Mouse (Mus musculus): Measurements from ENCODE around the gene Dhps. TPM values are rescaled to one million over a fixed set of nuclear protein-coding genes. Genes with fewer than 3 reads are reported as not detected.

Dhps gene
- 44.5 and 48.3 TPM in 2 replicates for polyA plus RNA-seq (2012; rRNA removed)

DNA sequence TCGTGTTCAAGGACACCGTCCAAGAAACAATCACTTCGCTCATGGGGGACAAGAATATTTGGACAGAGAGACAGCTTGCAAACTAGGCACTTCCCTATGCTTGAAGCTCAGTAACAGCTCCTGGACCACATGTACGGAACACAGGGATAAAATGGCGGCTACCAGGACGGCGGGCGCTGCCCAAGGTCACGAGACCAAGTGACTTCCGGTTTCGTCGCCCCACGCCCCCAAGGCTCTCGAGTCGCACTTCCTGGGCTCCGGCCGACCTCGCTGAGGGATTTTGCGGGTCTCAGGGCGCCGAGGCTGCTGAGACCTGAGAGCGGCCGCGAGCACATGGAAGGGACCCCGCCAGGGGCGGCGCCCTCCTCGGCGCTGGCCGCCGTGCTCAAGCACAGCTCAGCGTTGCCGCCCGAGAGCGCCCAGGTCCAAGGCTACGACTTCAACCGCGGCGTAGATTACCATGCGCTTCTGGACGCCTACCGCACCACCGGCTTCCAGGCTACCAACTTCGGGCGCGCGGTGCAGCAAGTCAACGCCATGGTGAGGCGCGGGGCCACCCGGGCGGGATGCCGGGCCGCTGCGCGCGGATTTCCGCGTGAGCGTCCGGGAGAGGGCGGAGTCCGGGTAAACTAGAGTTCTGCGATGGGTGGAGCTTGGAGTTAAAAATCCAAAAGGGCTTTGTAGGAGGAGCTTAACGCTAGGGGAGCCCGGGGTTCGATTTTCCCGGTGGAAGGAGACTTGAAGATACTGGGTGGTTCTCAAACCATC, at the start of gene Dhps:
Gene Dhps (plus strand): TSS at position 244 of the 768 bp plus-strand sequence.
- DNase-seq (ENCODE audit: low read depth) = no peak

GRCm38 (mm10) chr8:85023846-85024245, 47.7 kb upstream of the Dhps start:
- no peak for DNase-seq (ENCODE audit: low read depth)

- no peak for DNase-seq (ENCODE audit: low read depth)
Observed at GRCm38 (mm10) chr8:85025098-85025932, 46.2 kb upstream of the Dhps start, which contains the start of gene Asna1. Asna1 (minus strand) TSS chr8:85025281.

GRCm38 (mm10) chr8:85026670-85027515, 44.7 kb upstream of the Dhps start, which contains the start of gene Trir:
Trir (plus strand) TSS chr8:85026823.
- DNase-seq (ENCODE audit: low read depth) = no peak

GRCm38 (mm10) chr8:85027516-85027855, 44.1 kb upstream of the Dhps start:
- no peak for DNase-seq (ENCODE audit: low read depth)

DNA sequence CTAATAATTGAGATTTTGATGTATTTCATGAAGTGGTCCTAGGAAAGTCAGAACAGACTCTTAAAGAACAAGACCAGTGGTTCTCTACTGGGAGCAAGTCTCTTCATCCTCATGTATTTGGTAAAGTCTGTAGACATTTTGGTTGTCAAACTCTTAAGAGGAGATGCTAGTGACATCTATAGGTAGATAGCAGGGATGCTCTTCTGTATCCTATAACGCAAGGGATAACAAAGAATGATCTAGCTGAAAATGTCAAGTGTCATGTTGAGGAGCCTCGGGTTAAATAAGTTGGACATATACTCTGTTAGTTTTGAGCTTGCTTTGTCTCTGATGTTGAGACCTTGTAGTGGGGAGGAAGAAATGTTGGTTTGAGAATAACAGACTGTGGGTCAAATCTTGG, 43.6 kb upstream of the Dhps start:
- DNase-seq (ENCODE audit: low read depth) = no peak

- DNase-seq (ENCODE audit: low read depth) = no peak
Observed at GRCm38 (mm10) chr8:85029271-85029670, 42.3 kb upstream of the Dhps start.

DNA sequence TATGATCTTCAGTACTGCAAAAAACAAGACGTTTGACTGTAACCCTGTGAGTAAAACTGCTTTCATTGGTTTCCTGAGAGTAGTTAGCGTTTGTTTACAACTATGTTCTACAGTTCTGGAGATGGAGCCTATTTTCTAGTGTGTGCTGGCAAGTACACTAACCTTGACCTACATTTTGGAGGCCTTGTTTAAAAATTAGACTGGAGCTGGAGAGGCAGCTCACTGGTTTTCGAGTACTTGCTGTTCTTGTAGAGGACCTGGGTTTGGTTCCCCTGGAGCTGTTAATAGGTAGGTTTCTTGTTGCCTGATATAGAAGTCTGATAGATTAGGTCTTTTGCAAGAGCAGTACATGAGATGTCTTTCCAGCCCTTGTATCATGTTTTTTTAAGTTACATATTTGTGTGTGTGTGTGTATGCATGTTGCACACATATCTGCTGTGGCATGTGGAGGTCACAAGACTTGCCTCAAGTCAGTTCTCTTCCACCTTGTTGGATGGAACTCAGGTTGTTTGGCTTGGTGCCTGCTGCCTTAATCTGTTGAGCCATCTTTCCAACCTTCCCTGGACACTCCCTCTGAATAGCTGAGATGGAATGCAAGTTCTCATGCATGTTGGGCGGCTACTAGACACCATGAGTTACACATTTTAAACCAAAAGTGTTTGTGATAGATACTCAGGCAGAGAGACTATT, 38.8 kb upstream of the Dhps start:
- no peak for DNase-seq (ENCODE audit: low read depth)

DNA sequence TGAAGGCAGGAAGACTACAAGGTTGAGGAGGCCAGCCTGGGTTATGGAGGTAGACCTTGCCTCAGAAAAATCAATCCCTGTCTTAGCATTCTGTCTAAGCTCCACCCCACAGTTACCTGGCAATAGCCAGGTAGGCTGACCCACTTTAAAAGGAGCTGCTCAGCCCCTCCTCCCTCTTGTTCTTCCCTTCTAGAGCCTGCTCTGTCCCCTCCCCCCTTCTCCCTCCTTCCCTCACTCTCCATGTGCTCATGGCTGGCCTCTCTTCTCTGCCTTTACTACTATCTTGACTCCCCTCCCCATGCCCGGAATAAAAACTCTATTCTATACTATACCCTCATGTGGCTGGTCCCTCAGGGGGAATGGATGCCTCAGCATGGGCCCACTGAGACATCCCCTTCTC, 37.7 kb upstream of the Dhps start:
- no peak for DNase-seq (ENCODE audit: low read depth)

GRCm38 (mm10) chr8:85034764-85035163, 36.8 kb upstream of the Dhps start:
- DNase-seq (ENCODE audit: low read depth) = no peak

GRCm38 (mm10) chr8:85035165-85035727, 36.3 kb upstream of the Dhps start:
- no peak for DNase-seq (ENCODE audit: low read depth)

DNA sequence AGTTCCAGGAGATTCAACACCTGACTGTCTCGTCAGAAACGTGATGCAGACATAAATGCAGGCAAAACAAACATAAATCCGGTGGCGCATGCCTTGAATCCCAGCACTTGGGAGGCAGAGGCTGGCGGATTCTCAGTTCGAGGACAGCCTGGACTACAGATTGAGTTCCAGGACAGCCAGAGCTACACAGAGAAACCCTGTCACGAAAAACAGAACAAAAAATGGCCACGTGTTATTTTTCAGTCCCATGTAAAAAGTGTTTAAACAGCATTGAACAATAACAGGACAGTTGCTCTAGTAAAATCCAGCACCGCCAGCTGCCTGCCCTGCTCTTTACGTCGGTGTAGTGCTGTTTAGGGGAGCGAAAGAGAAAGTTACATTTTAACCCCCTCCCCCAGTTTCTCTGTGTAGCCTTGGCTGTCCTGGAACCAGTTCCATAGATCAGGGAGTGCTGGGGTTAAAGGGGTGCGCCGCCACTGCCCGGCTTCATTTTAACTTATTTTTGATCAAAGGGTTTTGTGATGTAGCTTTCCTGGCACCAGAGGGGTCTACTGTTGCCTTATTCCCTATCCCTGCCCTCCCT, 35.7 kb upstream of the Dhps start:
- DNase-seq (ENCODE audit: low read depth) = no peak

- DNase-seq (ENCODE audit: low read depth) = no peak
Observed at GRCm38 (mm10) chr8:85036381-85036717, 35.2 kb upstream of the Dhps start.

- no peak for DNase-seq (ENCODE audit: low read depth)
Observed at GRCm38 (mm10) chr8:85036718-85037365, 34.7 kb upstream of the Dhps start, which contains the start of gene Tnpo2. Tnpo2 (plus strand) TSS chr8:85036915.

- no peak for DNase-seq (ENCODE audit: low read depth)
Observed at GRCm38 (mm10) chr8:85037366-85037680, 34.2 kb upstream of the Dhps start.

- DNase-seq (ENCODE audit: low read depth) = no peak
Observed at GRCm38 (mm10) chr8:85037681-85038531, 33.7 kb upstream of the Dhps start.

DNA sequence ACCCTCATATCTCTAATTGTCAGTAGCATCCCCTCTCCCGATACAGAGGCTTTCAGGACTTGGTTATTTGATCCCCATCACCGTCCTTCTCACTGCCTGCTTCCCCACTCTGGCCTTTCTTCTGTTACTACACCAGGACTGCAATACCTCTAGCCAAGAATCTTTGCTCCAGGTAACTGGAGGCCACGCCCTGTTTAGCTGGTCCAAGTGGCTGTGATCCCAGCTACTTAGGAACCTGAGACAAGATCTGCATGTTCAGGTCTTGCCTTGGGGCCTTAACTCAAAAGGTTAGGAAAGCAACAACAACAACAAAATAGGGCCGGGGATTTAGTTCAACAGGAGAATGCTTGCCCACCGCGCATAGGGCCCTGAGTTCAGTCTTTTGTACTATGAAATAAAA, 27.9 kb upstream of the Dhps start:
- peak; percentile 90 for DNase-seq (ENCODE audit: low read depth)

DNA sequence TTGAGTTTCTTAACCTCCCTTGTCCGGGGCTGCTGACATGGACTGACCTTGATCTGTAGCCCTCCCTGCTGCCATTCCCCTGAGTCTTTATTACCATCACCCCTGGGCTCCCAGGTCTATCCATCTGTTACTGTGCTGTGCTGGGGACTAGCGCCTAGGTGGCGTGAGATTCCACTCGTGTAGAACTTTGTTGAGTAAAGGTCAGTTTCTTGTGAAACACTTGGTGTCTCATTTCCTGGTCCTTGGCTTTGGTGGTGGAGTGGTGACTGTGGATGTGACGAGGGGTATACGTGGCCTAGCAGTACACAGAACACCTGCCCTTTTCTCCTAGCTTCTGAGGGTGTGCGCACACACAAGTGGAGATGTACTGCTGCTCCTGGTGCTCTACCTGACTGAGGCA, 14.2 kb upstream of the Dhps start:
- DNase-seq (ENCODE audit: low read depth) = no peak

- DNase-seq (ENCODE audit: low read depth) = no peak
Observed at GRCm38 (mm10) chr8:85059879-85060616, 11.5 kb upstream of the Dhps start, which contains the start of gene Fbxw9. Fbxw9 (plus strand) TSS chr8:85060055.

Measured in gonadal fat pad, adult 2 months (tissue).